Comparison of ENCODE assay signal across 7 mouse cellular contexts in genomic region chr4:32195945-32196921, GRCm38 (mm10). TPM values are rescaled to one million over a fixed set of nuclear protein-coding genes. Genes with fewer than 3 reads are reported as not detected.
A peak's percentile ranks its signal among the peaks of the same experiment; 100 is the strongest.
DNase-seq lines count a peak whose midpoint lies in the region; ATAC-seq lines count a peak whose summit lies in the region.

No protein-coding gene starts in this region.

- no peak overlapping the region for H3K4me2 ChIP-seq in intestine, embryonic 16.5 days (ENCODE audit: low read depth, low read length)
- 0 out of 2 replicates have a peak overlapping the region, but pooled peaks have one; percentile 6 for H3K4me2 ChIP-seq in stomach, embryonic 15.5 days

- H3K27me3 ChIP-seq in intestine, embryonic 16.5 days (replicated peaks; ENCODE audit: control insufficient read depth, insufficient read depth, low read length) = no peaks in the 10 kb centered on the region
- H3K27me3 ChIP-seq in stomach, embryonic 15.5 days (replicated peaks) = no peaks in the 10 kb centered on the region

- H3K4me1 ChIP-seq in intestine, embryonic 16.5 days (ENCODE audit: control insufficient read depth, insufficient read depth, low read length) = peaks cover 5% of the 10 kb centered on the region; the same call in 1 of the 2 replicates
- H3K4me1 ChIP-seq in stomach, embryonic 15.5 days = peaks cover 13% of the 10 kb centered on the region

- no peaks in the 10 kb centered on the region for H3K36me3 ChIP-seq in intestine, embryonic 16.5 days (ENCODE audit: control insufficient read depth, insufficient read depth, low read length)
- no peaks in the 10 kb centered on the region for H3K36me3 ChIP-seq in stomach, embryonic 15.5 days

- ATAC-seq in intestine, embryonic 16.5 days = peak; percentile 92
- ATAC-seq in stomach, embryonic 15.5 days (ENCODE audit: insufficient read depth, low FRiP score, low read depth) = peak; percentile 76

- peak; percentile 30 for DNase-seq in adipocyte (ENCODE audit: low spot score)
- DNase-seq in cerebellum, postnatal 14 days = peak; percentile 51 to 73
- peak; percentile 61 to 83 for DNase-seq in gastrocnemius, postnatal 4 days (ENCODE audit: low spot score in 2 of 2)
- peak; percentile 88 for DNase-seq in lung, postnatal 10 days
- no peak for DNase-seq in frontal cortex, postnatal 36 days (ENCODE audit: low spot score in 2 of 2)

- no peak overlapping the region for H3K4me3 ChIP-seq in intestine, embryonic 16.5 days (ENCODE audit: low read length)
- no peak overlapping the region for H3K4me3 ChIP-seq in stomach, embryonic 15.5 days (replicated peaks)

- H3K9ac ChIP-seq in intestine, embryonic 16.5 days (ENCODE audit: low read depth, low read length) = no peak overlapping the region
- no peak overlapping the region for H3K9ac ChIP-seq in stomach, embryonic 15.5 days

- no peaks in the 10 kb centered on the region for H3K9me3 ChIP-seq in intestine, embryonic 16.5 days (ENCODE audit: control insufficient read depth, low read length)
- no peaks in the 10 kb centered on the region for H3K9me3 ChIP-seq in stomach, embryonic 15.5 days

- peak overlapping the region; percentile 84 for H3K27ac ChIP-seq in intestine, embryonic 16.5 days (ENCODE audit: low read length)
- peak overlapping the region; percentile 84 for H3K27ac ChIP-seq in stomach, embryonic 15.5 days

- 28% methylated on average over 9 of the region's 9 CpGs for WGBS in intestine, embryonic 16.5 days
- 19% methylated on average over 9 of the region's 9 CpGs for WGBS in stomach, embryonic 15.5 days

RNA-seq across cellular contexts. Expression of gene Bach2, which starts 42.4 kb away (rescaled TPM):
- 10 to 100 TPM; 15.1 to 16.1 TPM for total RNA-seq in gastrocnemius, postnatal 4 days (2021)
- polyA plus RNA-seq in intestine, embryonic 16.5 days (2015; fragmentation: Nextera tagmentation; extraction: Ambion mirVana) = 2.4 and 3.2 TPM in 2 replicates
- 5.2 TPM in 2 replicates for polyA plus RNA-seq in stomach, embryonic 15.5 days (2015; fragmentation: Nextera tagmentation; extraction: Ambion mirVana)

Comparison
In these comparisons a context has a peak if more than half of its experiments do, and no peak if none do; other contexts are left out.
1. DNase-seq: peak in adipocyte (single experiment), cerebellum, postnatal 14 days (2 of 2), gastrocnemius, postnatal 4 days (2 of 2) and lung, postnatal 10 days (single experiment); none in frontal cortex, postnatal 36 days (0 of 2).